Mouse (Mus musculus) heart, postnatal 0 days (tissue): ENCODE data around the gene Cilp. TPM values are rescaled to one million over a fixed set of nuclear protein-coding genes. Genes with fewer than 3 reads are reported as not detected.

Experiments used
- ATAC-seq: fragments of 200-750 bp; cut with Nextera tagmentation; 2 replicates; pipeline ENCODE4 v1.8.0; 2017; ENCODE audit warnings: low read depth, moderate number of reproducible peaks, moderate library complexity; ENCODE audit not compliant: insufficient read depth
- DNase-seq: peaks from one replicate; pipeline ENCODE4 v3.0.0-alpha.2; 2016; ENCODE audit warnings: low spot score
- H3K27ac ChIP-seq: fragments of 300-500 bp; sonication (generic); 2 replicates; pipeline ENCODE4 v1.5.1; 2014; ENCODE audit warnings: low read depth, mild to moderate bottlenecking
- H3K27me3 ChIP-seq: fragments of 300-500 bp; sonication (generic); 2 replicates; pipeline ENCODE4 v1.6.1; 2014; ENCODE audit warnings: low read length, mixed read lengths; ENCODE audit not compliant: control insufficient read depth, insufficient read depth
- H3K36me3 ChIP-seq: fragments of 300-500 bp; sonication (generic); replicated peaks from 2 replicates; pipeline ENCODE4 v1.6.1; 2014; ENCODE audit warnings: low read length, mixed read lengths; ENCODE audit not compliant: control insufficient read depth, insufficient read depth
- H3K4me1 ChIP-seq: fragments of 300-500 bp; sonication (generic); 2 replicates; pipeline ENCODE4 v1.6.1; 2014; ENCODE audit warnings: antibody characterized with exemption; ENCODE audit not compliant: control insufficient read depth, insufficient read depth
- H3K4me2 ChIP-seq: fragments of 300-500 bp; sonication (generic); 2 replicates; pipeline ENCODE4 v1.6.1; 2014; ENCODE audit warnings: low read depth, mild to moderate bottlenecking, low read length, moderate library complexity
- H3K4me3 ChIP-seq: fragments of 300-500 bp; sonication (generic); 2 replicates; pipeline ENCODE4 v1.5.1; 2014; ENCODE audit warnings: low read depth, low read length
- H3K9ac ChIP-seq: fragments of 300-500 bp; sonication (generic); replicated peaks from 2 replicates; pipeline ENCODE4 v1.6.1; 2014; ENCODE audit warnings: low read depth, low read length, mixed read lengths
- H3K9me3 ChIP-seq: fragments of 300-500 bp; sonication (generic); replicated peaks from 2 replicates; pipeline ENCODE4 v1.6.1; 2016; ENCODE audit warnings: low read length; ENCODE audit not compliant: control insufficient read depth
- CTCF ChIP-seq: IDR thresholded peaks from 2 replicates; pipeline ENCODE4 v1.5.1; 2016; ENCODE audit warnings: antibody characterized with exemption, control low read depth, low read depth
- EP300 ChIP-seq: IDR thresholded peaks from 2 replicates; pipeline ENCODE4 v1.6.1; 2016; ENCODE audit warnings: antibody characterized with exemption, low read depth
- WGBS: fragments of 180-500 bp; shearing (Covaris S2); extraction: QIAGEN DNeasy Blood & Tissue Kit; methylation state at CpG from one replicate; pipeline ENCODE4 v1.1.7; 2014; 5-methylcytosine and 5-hydroxymethylcytosine counted together
- polyA plus RNA-seq: library from polyadenylated mRNA; unstranded; fragments of >200 nt; fragmentation: Nextera tagmentation; extraction: Ambion mirVana; gene quantifications from 2 replicates; pipeline ENCODE4 v1.2.1, GENCODE M21; 2015
- total RNA-seq: library from RNA; depleted of rRNA; stranded (reverse); fragments of >200 nt; gene quantifications from 2 replicates; pipeline ENCODE4 v1.2.3, GENCODE M21; 2014; ENCODE audit warnings: low replicate concordance; rRNA removed

Cilp gene
- total RNA-seq = 0.73 and 0.88 TPM in 2 replicates
- 0.19 and 0.21 TPM in 2 replicates for polyA plus RNA-seq

- H3K4me3 ChIP-seq = no peak within 1 kb of the TSS
- DNase-seq = no peak
Observed at GRCm38 (mm10) chr9:65264959-65265358, at the start of gene Cilp. TSS of gene Cilp (plus strand) at chr9:65265180.

GRCm38 (mm10) chr9:65215494-65216126 is 49.4 kb upstream of the Cilp start:
- Histone ChIP-seq H3K4me2 (peak overlapping the region; percentile 86), H3K36me3 (no peaks in the 10 kb centered on the region), H3K27ac (peak overlapping the region; percentile 93), H3K9me3 (no peaks in the 10 kb centered on the region), H3K4me1 (0 out of 2 replicates have a peak, but pooled peaks cover 2% of the 10 kb centered on the region), H3K27me3 (no peaks in the 10 kb centered on the region), H3K4me3 (peak overlapping the region; percentile 64), H3K9ac (peak overlapping the region; percentile 63)
- ATAC-seq (peak; percentile 15), DNase-seq (peak; percentile 36)
- 11% methylated on average over 31 of the region's 31 CpGs for WGBS
- TF ChIP-seq EP300 (no peak), CTCF (no peak)

More at GRCm38 (mm10) chr9:65264959-65265358, at the start of gene Cilp:
- WGBS = 48% methylated on average over 5 of the region's 5 CpGs
- no peaks in the 10 kb centered on the region for H3K4me1 ChIP-seq
- H3K27me3 ChIP-seq = no peaks in the 10 kb centered on the region; the same call in 1 of the 2 replicates
- TF ChIP-seq CTCF (no peak), EP300 (no peak)
- no peak for ATAC-seq
- no peak within 1 kb of the TSS for H3K27ac ChIP-seq
- no peak within 1 kb of the TSS for H3K4me2 ChIP-seq
- H3K9ac ChIP-seq = no peak within 1 kb of the TSS
- H3K36me3 ChIP-seq = no peaks in the 10 kb centered on the region
- H3K9me3 ChIP-seq = no peaks in the 10 kb centered on the region

- no peak for DNase-seq
- WGBS = 63% methylated on average over 8 of the region's 8 CpGs
- Histone ChIP-seq H3K27ac (no peak overlapping the region), H3K27me3 (no peaks in the 10 kb centered on the region), H3K4me3 (no peak overlapping the region), H3K9me3 (no peaks in the 10 kb centered on the region), H3K36me3 (no peaks in the 10 kb centered on the region), H3K9ac (0 out of 2 replicates have a peak overlapping the region, but pooled peaks have one; percentile 16), H3K4me1 (0 out of 2 replicates have a peak, but pooled peaks cover 2% of the 10 kb centered on the region), H3K4me2 (no peak overlapping the region; the same call in 1 of the 2 replicates)
- ATAC-seq = no peak
- TF ChIP-seq CTCF = no peak
- no peak for TF ChIP-seq EP300
Observed at GRCm38 (mm10) chr9:65216972-65217371, 48.0 kb upstream of the Cilp start.

GRCm38 (mm10) chr9:65217661-65218060 is 47.3 kb upstream of the Cilp start:
- Histone ChIP-seq H3K4me2 (no peak overlapping the region; the same call in 1 of the 2 replicates), H3K9me3 (no peaks in the 10 kb centered on the region), H3K36me3 (no peaks in the 10 kb centered on the region), H3K27ac (0 out of 2 replicates have a peak overlapping the region, but pooled peaks have one; percentile 22), H3K27me3 (no peaks in the 10 kb centered on the region), H3K4me3 (no peak overlapping the region), H3K9ac (peak overlapping the region; percentile 34; the same call in 1 of the 2 replicates), H3K4me1 (0 out of 2 replicates have a peak, but pooled peaks cover 2% of the 10 kb centered on the region)
- 62% methylated on average over 6 of the region's 6 CpGs for WGBS
- ATAC-seq = no peak
- DNase-seq = no peak
- TF ChIP-seq CTCF = no peak
- TF ChIP-seq EP300 = no peak

GRCm38 (mm10) chr9:65218916-65219315 is 46.1 kb upstream of the Cilp start:
- H3K4me1 ChIP-seq = 0 out of 2 replicates have a peak, but pooled peaks cover 2% of the 10 kb centered on the region
- TF ChIP-seq CTCF (no peak), EP300 (no peak)
- 65% methylated on average over 1 of the region's 1 CpGs for WGBS
- no peaks in the 10 kb centered on the region for H3K36me3 ChIP-seq
- no peak overlapping the region for H3K4me2 ChIP-seq
- ATAC-seq (no peak), DNase-seq (no peak)
- H3K4me3 ChIP-seq = no peak overlapping the region
- H3K27me3 ChIP-seq = no peaks in the 10 kb centered on the region
- no peak overlapping the region for H3K9ac ChIP-seq
- H3K9me3 ChIP-seq = no peaks in the 10 kb centered on the region
- no peak overlapping the region for H3K27ac ChIP-seq
